Mouse (Mus musculus) CD4-positive naive resting alpha-beta T cell, adult 57 days (primary cell): ENCODE data around the gene Olfr1272. TPM values are rescaled to one million over a fixed set of nuclear protein-coding genes. Genes with fewer than 3 reads are reported as not detected.

Experiments used
- total RNA-seq: library from RNA; stranded (reverse); gene quantifications from one replicate; pipeline ENCODE4 v1.2.4, GENCODE M21; 2023

The Olfr1272 gene
- total RNA-seq: not detected

DNA sequence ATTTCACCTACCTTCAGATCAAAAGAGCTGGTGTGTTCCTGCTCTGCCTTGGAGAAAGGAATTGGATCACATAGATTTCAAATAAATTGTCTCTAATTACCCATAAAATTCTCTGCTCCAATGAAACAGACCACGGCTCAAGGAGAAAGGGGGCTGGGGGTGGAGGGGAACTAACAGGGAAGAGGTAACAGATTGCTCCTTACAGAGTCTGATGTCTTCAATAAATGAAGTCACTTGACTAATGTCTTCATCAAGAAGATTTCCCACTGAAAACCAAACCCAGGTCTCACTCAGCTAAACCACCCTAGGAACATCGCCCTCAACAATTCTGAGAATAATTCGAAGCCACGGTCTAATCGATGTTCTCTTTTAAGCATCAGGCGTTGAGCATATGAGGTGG lies at the start of gene Olfr1272:
Gene Olfr1272 (minus strand): TSS at position 101 of the 400 bp plus-strand sequence.

DNA sequence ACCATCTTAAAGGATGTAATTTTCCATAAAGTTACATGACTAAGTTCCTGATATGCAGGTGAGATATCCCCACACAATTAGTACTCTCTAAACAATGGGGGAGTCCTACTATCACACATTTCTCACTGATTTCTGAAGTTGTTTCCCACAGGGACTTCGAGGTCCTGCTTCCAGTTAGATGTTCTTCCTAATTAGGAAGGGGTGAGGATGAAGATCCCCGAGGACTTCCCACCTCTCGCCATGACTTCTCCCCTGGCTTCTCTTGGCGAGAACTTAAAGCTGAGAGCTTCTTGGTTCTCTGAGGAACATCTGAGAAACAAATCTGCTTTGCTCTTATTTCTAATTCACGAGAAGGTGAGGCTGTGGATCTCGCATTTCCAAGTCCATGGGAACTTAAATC lies 29.3 kb upstream of the Olfr1272 start, which contains the start of gene Gm13769:
Gene Gm13769 (plus strand): TSS at position 301 of the 400 bp plus-strand sequence.

DNA sequence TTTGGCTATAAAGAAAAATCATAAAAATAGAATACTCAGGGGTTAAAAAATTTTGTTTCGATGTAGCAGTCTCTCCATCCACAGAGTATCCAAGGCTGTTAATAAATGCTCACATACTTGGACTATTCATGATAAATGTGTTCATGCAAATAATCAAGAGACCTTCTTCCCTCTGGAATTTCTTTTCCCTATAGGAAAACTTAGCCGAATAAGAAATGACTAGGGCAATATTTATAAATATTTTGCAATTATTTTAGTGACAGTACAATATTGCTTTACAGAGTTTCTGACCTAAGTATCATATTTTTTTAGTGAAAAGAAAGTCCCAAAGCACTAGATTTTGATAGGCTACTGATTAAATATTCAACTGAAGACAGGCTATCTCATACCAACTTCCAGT lies 21.7 kb downstream of the Olfr1272 start, which contains the start of gene Olfr1271:
Gene Olfr1271 (minus strand): TSS at position 101 of the 400 bp plus-strand sequence.

DNA sequence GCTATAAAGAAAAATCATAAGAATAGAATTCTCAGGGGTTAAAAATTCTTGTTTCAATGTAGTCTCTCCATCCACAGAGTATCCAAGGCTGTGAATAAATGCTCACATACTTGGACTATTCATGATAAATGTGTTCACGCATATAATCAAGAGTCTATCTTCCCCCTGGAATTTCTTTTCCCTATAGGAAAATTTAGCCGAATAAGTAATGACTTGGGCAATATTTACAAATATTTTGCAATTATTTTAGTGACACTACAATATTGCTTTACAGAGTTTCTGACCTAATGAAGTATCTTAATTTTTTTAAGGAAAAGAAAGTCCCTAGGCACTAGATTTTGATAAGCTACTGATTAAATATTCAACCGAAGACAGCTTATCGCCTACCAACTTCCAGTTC lies 35.1 kb downstream of the Olfr1272 start, which contains the start of gene Olfr142:
Gene Olfr142 (minus strand): TSS at position 101 of the 400 bp plus-strand sequence.

Other genes with a start within 250 kb of the Olfr1272 start
- gene Olfr140, start 229.2 kb downstream of the Olfr1272 start, total RNA-seq: not detected
- gene Olfr1269, start 171.4 kb downstream of the Olfr1272 start, total RNA-seq: not detected
- gene Olfr32, start 150.5 kb downstream of the Olfr1272 start, total RNA-seq: not detected
- not detected for gene Olfr1270, start 139.8 kb downstream of the Olfr1272 start, total RNA-seq
- gene Olfr1506, start 68.3 kb downstream of the Olfr1272 start, total RNA-seq: 0.59 TPM
- not detected for gene Olfr142, start 35.2 kb downstream of the Olfr1272 start, total RNA-seq
- gene Olfr1271, start 21.8 kb downstream of the Olfr1272 start, total RNA-seq: not detected
- not detected for gene Gm13769, start 29.4 kb upstream of the Olfr1272 start, total RNA-seq
- gene Olfr1274-ps, start 105.8 kb upstream of the Olfr1272 start, total RNA-seq: not detected